ENCODE assay signal across 15 mouse cellular contexts in genomic region chr9:68022311-68023043, GRCm38 (mm10).
DNase-seq lines count a peak whose midpoint lies in the region; ATAC-seq and TF ChIP-seq lines count a peak whose summit lies in the region.
"Had no signal": no experiment of that assay in that cellular context is flagged by ENCODE, and none has a peak within 500 bp of the region (broad histone marks: within the 10 kb centered on the region; RNA-seq: fewer than 3 reads in every experiment).

No protein-coding gene starts in this region.

- no peaks in the 10 kb centered on the region; the same call in 1 of the 2 replicates for H3K4me1 ChIP-seq in stomach, embryonic 15.5 days
- no peaks in the 10 kb centered on the region for H3K4me1 ChIP-seq in stomach, postnatal 0 days (replicated peaks; ENCODE audit: control insufficient read depth, insufficient read depth)
- H3K4me1 ChIP-seq in stomach, embryonic 16.5 days (ENCODE audit: control insufficient read depth, insufficient read depth, low read length), result peaks cover 9% of the 10 kb centered on the region; the same call in 1 of the 2 replicates
- H3K4me1 ChIP-seq: embryonic facial prominence, embryonic 13.5 days; liver, embryonic 13.5 days; neural tube, embryonic 15.5 days had no signal

- no peak for ATAC-seq in stomach, embryonic 15.5 days (ENCODE audit: insufficient read depth, low FRiP score, low read depth)
- no peak for ATAC-seq in stomach, postnatal 0 days (ENCODE audit: low FRiP score, low TSS enrichment)
- ATAC-seq in stomach, embryonic 16.5 days (ENCODE audit: insufficient read depth, low FRiP score), result no peak
- ATAC-seq in erythroid progenitor cell, adult 5-6 weeks (replicated peaks; ENCODE audit: low FRiP score, poor library complexity, severe bottlenecking), result no peak
- ATAC-seq: hindbrain, postnatal 0 days had no signal

- no peak for TF ChIP-seq CTCF in stomach, postnatal 0 days (IDR thresholded peaks at IDR 0.05; ENCODE audit: low read depth)

- H3K9me3 ChIP-seq in stomach, embryonic 15.5 days, result no peaks in the 10 kb centered on the region
- H3K9me3 ChIP-seq in stomach, postnatal 0 days (ENCODE audit: control insufficient read depth, low read length), result no peaks in the 10 kb centered on the region
- H3K9me3 ChIP-seq in stomach, embryonic 16.5 days (replicated peaks; ENCODE audit: control insufficient read depth, low read length), result no peaks in the 10 kb centered on the region
- H3K9me3 ChIP-seq: embryonic facial prominence, embryonic 13.5 days; G1E; liver, embryonic 13.5 days; neural tube, embryonic 15.5 days had no signal

- no peak overlapping the region for H3K4me3 ChIP-seq in stomach, embryonic 15.5 days (replicated peaks)
- no peak overlapping the region for H3K4me3 ChIP-seq in stomach, postnatal 0 days (ENCODE audit: low read depth, low read length)
- H3K4me3 ChIP-seq in stomach, embryonic 16.5 days (replicated peaks; ENCODE audit: low read length), result no peak overlapping the region
- H3K4me3 ChIP-seq: embryonic facial prominence, embryonic 13.5 days; liver, embryonic 13.5 days; neural tube, embryonic 15.5 days had no signal

- no peak for TF ChIP-seq EP300 in stomach, postnatal 0 days (optimal IDR thresholded peaks at IDR 0.05)

- WGBS in stomach, embryonic 15.5 days, result 56% methylated on average over 9 of the region's 9 CpGs
- WGBS in stomach, postnatal 0 days, result 50% methylated on average over 9 of the region's 9 CpGs
- WGBS in stomach, embryonic 16.5 days, result 52% methylated on average over 9 of the region's 9 CpGs

- 0 out of 2 replicates have a peak overlapping the region, but pooled peaks have one; percentile 4 for H3K27ac ChIP-seq in stomach, embryonic 15.5 days
- no peak overlapping the region for H3K27ac ChIP-seq in stomach, postnatal 0 days (replicated peaks)
- peak overlapping the region; percentile 11; the same call in 1 of the 2 replicates for H3K27ac ChIP-seq in stomach, embryonic 16.5 days (ENCODE audit: low read length)
- H3K27ac ChIP-seq: embryonic facial prominence, embryonic 13.5 days; hindbrain, postnatal 0 days; liver, embryonic 13.5 days; neural tube, embryonic 15.5 days had no signal

- H3K36me3 ChIP-seq in stomach, embryonic 15.5 days, result no peaks in the 10 kb centered on the region
- no peaks in the 10 kb centered on the region for H3K36me3 ChIP-seq in stomach, postnatal 0 days (ENCODE audit: control insufficient read depth, insufficient read depth, low read length)
- H3K36me3 ChIP-seq in stomach, embryonic 16.5 days (ENCODE audit: control insufficient read depth, insufficient read depth, low read length), result no peaks in the 10 kb centered on the region
- H3K36me3 ChIP-seq: embryonic facial prominence, embryonic 13.5 days; G1E; liver, embryonic 13.5 days; neural tube, embryonic 15.5 days had no signal

- H3K4me2 ChIP-seq in stomach, embryonic 15.5 days, result no peak overlapping the region
- H3K4me2 ChIP-seq in stomach, postnatal 0 days (replicated peaks; ENCODE audit: low read depth), result no peak overlapping the region
- H3K4me2 ChIP-seq in stomach, embryonic 16.5 days (ENCODE audit: low read depth, low read length), result no peak overlapping the region
- H3K4me2 ChIP-seq: embryonic facial prominence, embryonic 13.5 days; liver, embryonic 13.5 days; neural tube, embryonic 15.5 days had no signal

- peak; percentile 6 for DNase-seq in kidney, adult 18-20 months
- DNase-seq in kidney, adult 11 months, result no peak
- no peak for DNase-seq in stomach, postnatal 0 days (ENCODE audit: low spot score)
- DNase-seq in heart, postnatal 4 days, result peak; percentile 17
- DNase-seq: adrenal gland, postnatal 10 days; cerebellum, adult 18-20 months; liver, embryonic 13.5 days; right cerebral cortex, postnatal 4 days had no signal

- H3K9ac ChIP-seq in stomach, embryonic 15.5 days, result no peak overlapping the region
- no peak overlapping the region for H3K9ac ChIP-seq in stomach, postnatal 0 days (ENCODE audit: low read length)
- no peak overlapping the region for H3K9ac ChIP-seq in stomach, embryonic 16.5 days (ENCODE audit: low read length)
- H3K9ac ChIP-seq: embryonic facial prominence, embryonic 13.5 days; liver, embryonic 13.5 days; neural tube, embryonic 15.5 days had no signal

- H3K27me3 ChIP-seq in stomach, embryonic 15.5 days (replicated peaks), result no peaks in the 10 kb centered on the region
- H3K27me3 ChIP-seq in stomach, postnatal 0 days (ENCODE audit: control insufficient read depth, insufficient read depth, low read length), result no peaks in the 10 kb centered on the region
- no peaks in the 10 kb centered on the region for H3K27me3 ChIP-seq in stomach, embryonic 16.5 days (ENCODE audit: control insufficient read depth, insufficient read depth, low read length)
- H3K27me3 ChIP-seq: liver, embryonic 13.5 days; neural tube, embryonic 15.5 days had no signal

Comparison
In these comparisons a context has a peak if more than half of its experiments do, and no peak if none do; other contexts are left out.
1. DNase-seq: peak in kidney, adult 18-20 months (single experiment) and heart, postnatal 4 days (single experiment); none in kidney, adult 11 months (single experiment) and stomach, postnatal 0 days (single experiment).